Comparison of ENCODE assay signal across 18 mouse cellular contexts in genomic region chr17:29485336-29486233, GRCm38 (mm10). TPM values are rescaled to one million over a fixed set of nuclear protein-coding genes. Genes with fewer than 3 reads are reported as not detected.
A peak's percentile ranks its signal among the peaks of the same experiment; 100 is the strongest.
DNase-seq lines count a peak whose midpoint lies in the region; ATAC-seq and TF ChIP-seq lines count a peak whose summit lies in the region.
"Had no signal": no experiment of that assay in that cellular context is flagged by ENCODE, and none has a peak within 500 bp of the region (broad histone marks: within the 10 kb centered on the region; RNA-seq: fewer than 3 reads in every experiment).

No protein-coding gene starts in this region.

- no peak for TF ChIP-seq POLR2A in bone marrow macrophage, adult 2 months (IDR thresholded peaks at IDR 0.05; ENCODE audit: borderline replicate concordance, low read depth, low read length)

- H3K9ac ChIP-seq in liver, embryonic 16.5 days (ENCODE audit: low read depth, low read length) = peak overlapping the region; percentile 21; the same call in 1 of the 2 replicates
- H3K9ac ChIP-seq in neural tube, embryonic 15.5 days (replicated peaks) = no peak overlapping the region
- H3K9ac ChIP-seq: embryonic facial prominence, embryonic 13.5 days; heart, embryonic 13.5 days; hindbrain, embryonic 12.5 days; limb, embryonic 12.5 days had no signal

- H3K36me3 ChIP-seq in C2C12 (ENCODE audit: control insufficient read depth, insufficient read depth) = no peaks in the 10 kb centered on the region
- no peaks in the 10 kb centered on the region for H3K36me3 ChIP-seq in liver, embryonic 16.5 days (ENCODE audit: control insufficient read depth, insufficient read depth)
- H3K36me3 ChIP-seq in neural tube, embryonic 15.5 days = no peaks in the 10 kb centered on the region
- H3K36me3 ChIP-seq: embryonic facial prominence, embryonic 13.5 days; G1E; heart, embryonic 13.5 days; hindbrain, embryonic 12.5 days; limb, embryonic 12.5 days had no signal

- peak; percentile 91 for DNase-seq in 3T3-L1 (ENCODE audit: low read depth, low spot score)
- no peak for DNase-seq in right cerebral cortex, adult 2 months (ENCODE audit: low spot score in 2 of 2)
- no peak for DNase-seq in lung, postnatal 10 days
- DNase-seq: cerebellum, adult 18-20 months; gastrocnemius, postnatal 36 days; right cerebral cortex, adult 18-20 months had no signal

- peak overlapping the region; percentile 77 for H3K27ac ChIP-seq in bone marrow macrophage, adult 2 months (ENCODE audit: insufficient read depth, low read depth, low read length)
- H3K27ac ChIP-seq in liver, embryonic 16.5 days (ENCODE audit: low read length) = 0 out of 2 replicates have a peak overlapping the region, but pooled peaks have one; percentile 9
- no peak overlapping the region for H3K27ac ChIP-seq in neural tube, embryonic 15.5 days (replicated peaks)
- H3K27ac ChIP-seq: embryonic facial prominence, embryonic 13.5 days; heart, embryonic 13.5 days; hindbrain, embryonic 12.5 days; layer of hippocampus, adult 2 months; left cerebral cortex, adult 2 months; limb, embryonic 12.5 days had no signal

- ATAC-seq in liver, embryonic 16.5 days (ENCODE audit: low read depth) = no peak
- no peak for ATAC-seq in neural tube, embryonic 15.5 days (ENCODE audit: low FRiP score)
- ATAC-seq: lung, postnatal 0 days had no signal

- peaks cover 35% of the 10 kb centered on the region for H3K4me1 ChIP-seq in bone marrow macrophage, adult 2 months (ENCODE audit: control insufficient read depth, insufficient read depth, low read length)
- peaks cover 29% of the 10 kb centered on the region for H3K4me1 ChIP-seq in liver, embryonic 16.5 days (ENCODE audit: control insufficient read depth, low read depth, low read length)
- H3K4me1 ChIP-seq in neural tube, embryonic 15.5 days = peaks cover 11% of the 10 kb centered on the region

- H3K9me3 ChIP-seq in liver, embryonic 16.5 days (replicated peaks; ENCODE audit: control insufficient read depth, low read length) = peaks cover 4% of the 10 kb centered on the region; the same call in 1 of the 2 replicates
- no peaks in the 10 kb centered on the region for H3K9me3 ChIP-seq in neural tube, embryonic 15.5 days (replicated peaks)
- H3K9me3 ChIP-seq: heart, embryonic 13.5 days had no signal

- TF ChIP-seq CTCF in C2C12 (IDR thresholded peaks at IDR 0.05; ENCODE audit: control insufficient read depth, insufficient read depth, insufficient read length) = no peak
- TF ChIP-seq CTCF in bone marrow macrophage, adult 2 months (IDR thresholded peaks at IDR 0.05; ENCODE audit: low read depth, low read length) = no peak

- H3K79me2 ChIP-seq in C2C12 (ENCODE audit: control insufficient read depth, insufficient read depth) = no peaks in the 10 kb centered on the region

- no peaks in the 10 kb centered on the region for H3K27me3 ChIP-seq in C2C12 (ENCODE audit: control insufficient read depth, insufficient read depth, insufficient read length)
- H3K27me3 ChIP-seq in liver, embryonic 16.5 days (ENCODE audit: control insufficient read depth, insufficient read depth, low read depth, low read length) = no peaks in the 10 kb centered on the region
- H3K27me3 ChIP-seq in neural tube, embryonic 15.5 days (replicated peaks) = no peaks in the 10 kb centered on the region
- H3K27me3 ChIP-seq: embryonic facial prominence, embryonic 13.5 days; heart, embryonic 13.5 days; hindbrain, embryonic 12.5 days; limb, embryonic 12.5 days had no signal

- H3ac ChIP-seq in C2C12 (ENCODE audit: control insufficient read depth, insufficient read length, low read depth) = no peak overlapping the region

- no peaks in the 10 kb centered on the region for H3K79me3 ChIP-seq in C2C12 (ENCODE audit: low read depth)

- no peak overlapping the region for H3K4me3 ChIP-seq in C2C12 (ENCODE audit: insufficient read depth, poor library complexity, severe bottlenecking)
- no peak overlapping the region for H3K4me3 ChIP-seq in bone marrow macrophage, adult 2 months (ENCODE audit: insufficient read depth, low read length)
- no peak overlapping the region for H3K4me3 ChIP-seq in liver, embryonic 16.5 days (ENCODE audit: low read depth, low read length)
- no peak overlapping the region for H3K4me3 ChIP-seq in neural tube, embryonic 15.5 days (replicated peaks)
- H3K4me3 ChIP-seq: embryonic facial prominence, embryonic 13.5 days; heart, embryonic 13.5 days; hindbrain, embryonic 12.5 days; layer of hippocampus, adult 2 months; left cerebral cortex, adult 2 months; limb, embryonic 12.5 days had no signal

- 53% methylated on average over 3 of the region's 3 CpGs for WGBS in liver, embryonic 16.5 days (ENCODE audit: insufficient replicate concordance)
- WGBS in neural tube, embryonic 15.5 days = 79% methylated on average over 3 of the region's 3 CpGs

- H3K4me2 ChIP-seq in liver, embryonic 16.5 days (ENCODE audit: low read depth, low read length) = no peak overlapping the region
- no peak overlapping the region for H3K4me2 ChIP-seq in neural tube, embryonic 15.5 days
- H3K4me2 ChIP-seq: embryonic facial prominence, embryonic 13.5 days; heart, embryonic 13.5 days; hindbrain, embryonic 12.5 days; limb, embryonic 12.5 days had no signal

TF ChIP-seq in C2C12, 6 proteins besides CTCF, POLR2A, EP300 and RAD21:
- TF ChIP-seq CEBPB (IDR thresholded peaks at IDR 0.05; ENCODE audit: low read depth) (peak; percentile 92), MYOD1 (IDR thresholded peaks at IDR 0.05; ENCODE audit: control insufficient read depth, insufficient read length, low read depth) (no peak), USF1 (IDR thresholded peaks at IDR 0.05; ENCODE audit: low read depth) (no peak), MYOG (IDR thresholded peaks at IDR 0.05; ENCODE audit: control insufficient read depth, extremely low read depth, insufficient read length) (no peak)
TF ChIP-seq in C2C12: peak in this region for 1.

RNA-seq across cellular contexts. Expression of gene Pim1, which starts 5.0 kb away (rescaled TPM):
- 4.8 TPM for polyA plus RNA-seq in C2C12 (2012; fragmentation: generic; extraction: Trizol)
- polyA plus RNA-seq in bone marrow macrophage, adult 2 months (2012; ENCODE audit: insufficient read depth, insufficient read length, missing spikeins) = 84.5 and 85.2 TPM in 2 replicates
- polyA plus RNA-seq in liver, embryonic 16.5 days (2015; fragmentation: Nextera tagmentation; extraction: Ambion mirVana) = 74.7 and 80.0 TPM in 2 replicates
- 9.0 and 15.8 TPM in 2 replicates for polyA plus RNA-seq in neural tube, embryonic 15.5 days (2015; fragmentation: Nextera tagmentation; extraction: Ambion mirVana)
